Mouse (Mus musculus) mammary gland, adult 2 months (tissue): ENCODE results near the gene Olfr671. TPM values are rescaled to one million over a fixed set of nuclear protein-coding genes. Genes with fewer than 3 reads are reported as not detected.

Experiments used
- polyA plus RNA-seq: library from polyadenylated mRNA; depleted of rRNA; stranded (reverse); fragments of >200 nt; gene quantifications from 2 replicates; pipeline ENCODE4 v1.2.3, GENCODE M21; 2012; ENCODE audit warnings: low replicate concordance; rRNA removed

Olfr671 gene
- polyA plus RNA-seq: not detected in 2 replicates

GRCm38 (mm10) chr7:104979026-104979425, at the start of gene Olfr671:
Gene Olfr671 (minus strand): TSS chr7:104979126.

DNA sequence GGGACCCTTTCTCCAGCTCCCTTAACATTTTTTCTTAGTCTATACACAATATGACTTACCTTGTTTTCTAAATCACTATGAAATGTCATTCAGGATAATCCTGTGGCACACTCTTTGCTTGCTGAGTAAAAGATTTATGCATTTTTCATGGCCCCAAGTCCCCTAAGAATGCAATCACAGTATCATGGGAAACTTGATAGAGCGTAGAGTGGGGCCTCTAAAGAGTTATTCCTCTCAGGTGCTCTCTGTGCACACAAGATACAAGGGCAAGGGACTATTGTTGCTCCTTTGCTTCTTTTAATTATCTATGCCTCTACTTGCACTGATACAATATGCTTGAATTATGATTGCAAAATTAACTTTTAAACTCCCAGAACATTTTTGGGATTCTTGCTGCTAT, 49.4 kb upstream of the Olfr671 start, which contains the start of gene Olfr675:
Gene Olfr675 (minus strand): TSS at position 101 of the 400 bp plus-strand sequence.

DNA sequence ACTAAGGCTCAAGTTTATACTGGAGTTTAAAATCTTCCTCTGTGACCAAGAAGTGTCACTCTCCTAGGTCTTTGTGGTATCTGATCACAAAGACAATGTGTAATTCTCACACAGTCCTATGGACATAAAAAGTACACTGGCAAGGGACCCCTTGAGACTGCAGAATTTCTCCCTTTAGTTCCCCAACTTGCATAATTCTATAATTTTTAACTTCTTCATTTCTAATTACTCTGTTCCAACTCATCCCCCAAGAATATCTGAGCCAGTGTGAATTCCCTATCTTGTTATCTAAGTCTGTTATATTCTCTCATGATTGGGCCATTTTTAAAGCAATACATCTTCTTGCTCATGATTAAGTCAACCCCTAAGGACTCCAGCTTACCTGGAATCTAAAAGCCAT, 23.0 kb upstream of the Olfr671 start, which contains the start of gene Olfr672:
Gene Olfr672 (minus strand): TSS at position 101 of the 400 bp plus-strand sequence.

GRCm38 (mm10) chr7:104962520-104962919, 16.4 kb downstream of the Olfr671 start, which contains the start of gene Olfr670:
Gene Olfr670 (minus strand): TSS chr7:104962620.

DNA sequence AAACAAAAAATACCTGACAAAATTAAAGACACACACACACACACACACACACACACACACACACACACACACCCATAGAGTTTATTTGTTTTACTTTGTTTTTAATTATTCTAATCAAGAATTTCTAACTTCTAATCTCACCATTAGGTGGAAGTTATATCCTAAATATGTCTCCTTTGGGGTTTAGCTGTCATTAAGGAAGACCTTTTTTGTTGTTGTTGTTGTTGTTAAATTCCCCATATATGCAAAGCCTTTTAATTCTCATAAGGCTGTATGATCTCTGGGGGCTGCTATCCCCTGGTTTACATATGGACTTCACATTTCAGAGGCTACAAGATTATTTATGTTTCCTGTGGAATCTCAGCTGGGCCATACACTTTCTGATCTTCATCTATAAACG, 45.0 kb downstream of the Olfr671 start, which contains the start of gene Olfr669:
Gene Olfr669 (plus strand): TSS at position 301 of the 400 bp plus-strand sequence.

DNA sequence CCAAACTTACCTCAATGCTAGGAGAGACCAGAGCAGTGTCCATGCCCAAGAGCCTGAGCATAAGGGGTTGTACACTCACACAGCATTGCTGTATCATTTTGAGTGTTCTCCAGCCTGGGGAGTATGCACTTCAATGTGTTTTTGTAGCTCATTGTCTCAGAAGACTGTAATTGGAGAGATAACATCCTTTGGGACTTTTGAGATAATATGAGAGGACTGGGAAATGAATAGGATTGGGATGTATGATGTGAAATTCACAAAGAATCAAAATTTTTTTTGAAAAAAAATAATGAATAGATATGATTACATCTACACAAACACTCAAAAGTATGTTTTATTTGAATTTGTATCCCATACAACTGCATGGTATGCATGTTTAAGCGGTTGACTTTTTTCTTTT, 51.0 kb downstream of the Olfr671 start, which contains the start of gene Olfr668:
Gene Olfr668 (minus strand): TSS at position 101 of the 400 bp plus-strand sequence.

Other genes with a start within 250 kb of the Olfr671 start
- gene Usp17le, start 201.7 kb downstream of the Olfr671 start, polyA plus RNA-seq: not detected in 2 replicates
- not detected in 2 replicates for gene Usp17lb, start 136.5 kb downstream of the Olfr671 start, polyA plus RNA-seq
- not detected in 2 replicates for gene Usp17la, start 122.1 kb downstream of the Olfr671 start, polyA plus RNA-seq
- not detected in 2 replicates for gene Olfr665, start 101.1 kb downstream of the Olfr671 start, polyA plus RNA-seq
- gene Olfr666, start 83.2 kb downstream of the Olfr671 start, polyA plus RNA-seq: not detected in 2 replicates
- not detected in 2 replicates for gene Olfr667, start 57.6 kb downstream of the Olfr671 start, polyA plus RNA-seq
- gene Olfr668, start 51.1 kb downstream of the Olfr671 start, polyA plus RNA-seq: not detected in 2 replicates
- not detected in 2 replicates for gene Olfr669, start 44.9 kb downstream of the Olfr671 start, polyA plus RNA-seq
- gene Olfr670, start 16.5 kb downstream of the Olfr671 start, polyA plus RNA-seq: not detected in 2 replicates
- gene Olfr672, start 22.9 kb upstream of the Olfr671 start, polyA plus RNA-seq: not detected in 2 replicates
- not detected in 2 replicates for gene Olfr675, start 49.3 kb upstream of the Olfr671 start, polyA plus RNA-seq
- not detected in 2 replicates for gene Olfr676, start 53.6 kb upstream of the Olfr671 start, polyA plus RNA-seq
- gene Olfr677, start 72.2 kb upstream of the Olfr671 start, polyA plus RNA-seq: not detected in 2 replicates
- not detected in 2 replicates for gene Olfr678, start 85.3 kb upstream of the Olfr671 start, polyA plus RNA-seq
- not detected in 2 replicates for gene Olfr679, start 102.1 kb upstream of the Olfr671 start, polyA plus RNA-seq
- not detected in 2 replicates for gene Olfr680-ps1, start 113.7 kb upstream of the Olfr671 start, polyA plus RNA-seq
- not detected in 2 replicates for gene Olfr681, start 137.7 kb upstream of the Olfr671 start, polyA plus RNA-seq
- gene Olfr683, start 167.9 kb upstream of the Olfr671 start, polyA plus RNA-seq: not detected in 2 replicates
- not detected in 2 replicates for gene Olfr684, start 184.5 kb upstream of the Olfr671 start, polyA plus RNA-seq
- not detected in 2 replicates for gene Olfr685, start 206.9 kb upstream of the Olfr671 start, polyA plus RNA-seq
- gene Olfr686, start 228.4 kb upstream of the Olfr671 start, polyA plus RNA-seq: not detected in 2 replicates